Mouse (Mus musculus): ENCODE results near the gene Gm21719. TPM values are rescaled to one million over a fixed set of nuclear protein-coding genes. Genes with fewer than 3 reads are reported as not detected.
"Not testable (repeated sequence)": the region's sequence is repeated elsewhere in the genome, so short reads cannot be mapped to it uniquely, and the experiment has no call there.

The Gm21719 gene
- not detected in 2 replicates for polyA plus RNA-seq (2015; fragmentation: Nextera tagmentation; extraction: Ambion mirVana)

- not testable (repeated sequence) for H3K36me3 ChIP-seq (ENCODE audit: control insufficient read depth, insufficient read depth, low read length); H3K4me1 ChIP-seq (ENCODE audit: control insufficient read depth, insufficient read depth, low read length); ATAC-seq; H3K4me2 ChIP-seq (ENCODE audit: low read length); H3K9me3 ChIP-seq (replicated peaks; ENCODE audit: control insufficient read depth, low read length, poor library complexity, severe bottlenecking); H3K27ac ChIP-seq (ENCODE audit: low read length); H3K27me3 ChIP-seq (ENCODE audit: control insufficient read depth, insufficient read depth, low read depth, low read length); H3K9ac ChIP-seq (ENCODE audit: low read depth, low read length); H3K4me3 ChIP-seq (ENCODE audit: low read depth, low read length)
- 44% methylated on average over 1 of the region's 1 CpGs for WGBS
Observed at GRCm38 (mm10) chrY:6682772-6683171, at the start of gene Gm21719. Gm21719 (minus strand) TSS chrY:6682872.

Other genes with a start within 250 kb of the Gm21719 start
- not detected in 2 replicates for gene Gm28919, start 99.3 kb downstream of the Gm21719 start, polyA plus RNA-seq (2015; fragmentation: Nextera tagmentation; extraction: Ambion mirVana)
- gene Gm20830, start 235.4 kb upstream of the Gm21719 start, polyA plus RNA-seq (2015; fragmentation: Nextera tagmentation; extraction: Ambion mirVana), result not detected in 2 replicates